Mouse (Mus musculus) limb, embryonic 14.5 days (tissue): ENCODE measurements around the gene Sp100. TPM values are rescaled to one million over a fixed set of nuclear protein-coding genes. Genes with fewer than 3 reads are reported as not detected.

Experiments
- ATAC-seq: fragments of 200-750 bp; cut with Nextera tagmentation; 2 replicates; pipeline ENCODE4 v1.8.0; 2017; ENCODE audit warnings: low read depth, moderate number of reproducible peaks, moderate TSS enrichment; ENCODE audit not compliant: low FRiP score
- DNase-seq: peaks from one replicate; pipeline ENCODE4 v3.0.0-alpha.2; 2015; ENCODE audit warnings: low spot score
- H3K27ac ChIP-seq: fragments of 300-500 bp; sonication (generic); replicated peaks from 2 replicates; pipeline ENCODE4 v1.5.1; 2014; ENCODE audit warnings: low read depth, mild to moderate bottlenecking, low read length, moderate library complexity, mixed read lengths
- H3K27me3 ChIP-seq: fragments of 300-500 bp; sonication (generic); 2 replicates; pipeline ENCODE4 v1.6.1; 2014; ENCODE audit warnings: low read length, mixed read lengths; ENCODE audit not compliant: control insufficient read depth, insufficient read depth
- H3K36me3 ChIP-seq: fragments of 300-500 bp; sonication (generic); 2 replicates; pipeline ENCODE4 v1.6.1; 2014; ENCODE audit warnings: mild to moderate bottlenecking, low read length, moderate library complexity, mixed read lengths; ENCODE audit not compliant: control insufficient read depth, insufficient read depth
- H3K4me1 ChIP-seq: fragments of 300-500 bp; sonication (generic); 2 replicates; pipeline ENCODE4 v1.6.1; 2014; ENCODE audit warnings: antibody characterized with exemption, low read length, mixed read lengths; ENCODE audit not compliant: control insufficient read depth, insufficient read depth
- H3K4me2 ChIP-seq: fragments of 300-500 bp; sonication (generic); replicated peaks from 2 replicates; pipeline ENCODE4 v1.6.1; 2014; ENCODE audit warnings: low read depth, mild to moderate bottlenecking, low read length, moderate library complexity; ENCODE audit not compliant: severe bottlenecking
- H3K4me3 ChIP-seq: fragments of 300-500 bp; sonication (generic); replicated peaks from 2 replicates; pipeline ENCODE4 v1.5.1; 2014; ENCODE audit warnings: low read length
- H3K9ac ChIP-seq: fragments of 300-500 bp; sonication (generic); 2 replicates; pipeline ENCODE4 v1.6.1; 2014; ENCODE audit warnings: mild to moderate bottlenecking, low read depth, low read length, moderate library complexity; ENCODE audit not compliant: severe bottlenecking
- H3K9me3 ChIP-seq: fragments of 300-500 bp; sonication (generic); 2 replicates; pipeline ENCODE4 v1.6.1; 2016; ENCODE audit warnings: low read length; ENCODE audit not compliant: control insufficient read depth
- POLR2A ChIP-seq: fragments of 200-500 bp; IDR thresholded peaks from 2 replicates; pipeline ENCODE4 v1.8.0; 2012; ENCODE audit warnings: inconsistent platforms, mild to moderate bottlenecking, moderate library complexity, borderline replicate concordance; ENCODE audit not compliant: insufficient read depth, insufficient read length; ENCODE audit errors: extremely low read depth
- WGBS: fragments of 180-500 bp; shearing (Covaris S2); extraction: QIAGEN DNeasy Blood & Tissue Kit; methylation state at CpG from one replicate; pipeline ENCODE4 v1.1.7; 2014; 5-methylcytosine and 5-hydroxymethylcytosine counted together
- polyA plus RNA-seq, 2 experiments: library from polyadenylated mRNA; depleted of rRNA in 1 of 2; stranded (reverse) in 1 of 2; unstranded in 1 of 2; fragments of >200 nt; fragmentation: Nextera tagmentation in 1 of 2; extraction: Ambion mirVana in 1 of 2; gene quantifications; 2 replicates each; pipeline versions ENCODE4 v1.2.1 to v1.2.3; 2012 to 2014

Gene Sp100
- polyA plus RNA-seq, 2 experiments, result 0.39 to 1.2 TPM

GRCm38 (mm10) chr1:85746511-85746910 lies 96.7 kb downstream of the Sp100 start:
- Histone ChIP-seq H3K27me3 (no peaks in the 10 kb centered on the region), H3K4me3 (no peak overlapping the region), H3K36me3 (no peaks in the 10 kb centered on the region), H3K9ac (no peak overlapping the region), H3K4me2 (no peak overlapping the region), H3K4me1 (no peaks in the 10 kb centered on the region), H3K9me3 (no peaks in the 10 kb centered on the region), H3K27ac (no peak overlapping the region)
- DNase-seq (no peak), ATAC-seq (no peak)
- TF ChIP-seq POLR2A, result no peak
- 82% methylated on average over 5 of the region's 5 CpGs for WGBS

DNA sequence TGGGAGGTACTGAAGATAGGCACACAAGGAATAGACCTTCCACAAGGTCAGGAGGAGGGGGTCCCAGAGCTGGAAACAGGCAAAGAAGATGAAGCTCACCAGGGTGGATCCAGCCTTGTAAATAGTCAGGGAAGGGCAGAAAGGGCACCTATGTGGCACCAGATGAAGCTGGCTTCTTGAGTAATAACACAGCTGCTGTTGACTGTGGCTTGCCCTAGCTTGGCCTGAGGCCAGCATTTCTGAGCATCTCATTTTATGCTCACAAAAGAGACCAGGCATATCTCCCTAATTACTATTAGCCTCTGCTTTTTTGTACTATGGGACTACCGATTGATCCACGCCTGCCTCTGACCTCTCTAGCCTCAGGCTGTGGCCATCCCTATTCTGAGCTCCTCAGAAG lies 100.0 kb downstream of the Sp100 start:
- Histone ChIP-seq H3K27me3 (no peaks in the 10 kb centered on the region), H3K9me3 (no peaks in the 10 kb centered on the region), H3K4me3 (no peak overlapping the region), H3K4me1 (no peaks in the 10 kb centered on the region), H3K36me3 (no peaks in the 10 kb centered on the region), H3K4me2 (no peak overlapping the region), H3K9ac (no peak overlapping the region), H3K27ac (no peak overlapping the region)
- ATAC-seq (no peak), DNase-seq (no peak)
- 76% methylated on average over 2 of the region's 2 CpGs for WGBS
- TF ChIP-seq POLR2A, result no peak

DNA sequence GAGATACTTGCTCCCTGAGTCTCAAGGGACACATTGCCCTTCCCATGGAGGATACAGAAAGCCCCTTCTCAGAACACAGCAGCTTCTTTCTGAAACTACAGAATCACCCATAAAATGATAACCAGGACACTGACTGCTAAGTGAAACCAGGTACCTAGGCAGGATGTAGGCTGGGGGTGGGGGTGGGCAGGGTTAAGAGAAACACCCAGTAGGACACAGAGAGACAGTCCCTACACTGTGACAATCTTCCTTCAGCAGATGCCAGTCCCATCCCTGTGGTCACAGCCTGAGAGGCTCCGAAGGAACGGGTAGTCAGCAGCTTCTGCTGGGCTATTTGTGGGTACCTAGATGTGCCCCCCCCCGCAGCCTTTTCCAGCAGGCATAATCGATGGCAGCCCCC lies 100.9 kb downstream of the Sp100 start:
- no peak overlapping the region for H3K27ac ChIP-seq

GRCm38 (mm10) chr1:85751494-85751893 lies 101.7 kb downstream of the Sp100 start:
- H3K36me3 ChIP-seq, result no peaks in the 10 kb centered on the region
- H3K4me1 ChIP-seq, result no peaks in the 10 kb centered on the region
- DNase-seq (no peak), ATAC-seq (peak; percentile 23; the same call in 1 of the 2 replicates)
- no peak overlapping the region for H3K4me3 ChIP-seq
- H3K4me2 ChIP-seq, result no peak overlapping the region
- 0 out of 2 replicates have a peak overlapping the region, but pooled peaks have one; percentile 19 for H3K27ac ChIP-seq
- no peaks in the 10 kb centered on the region for H3K9me3 ChIP-seq
- no peak overlapping the region for H3K9ac ChIP-seq
- no peak for TF ChIP-seq POLR2A
- 56% methylated on average over 6 of the region's 6 CpGs for WGBS
- no peaks in the 10 kb centered on the region for H3K27me3 ChIP-seq

More for the DNA sequence above, 100.9 kb downstream of the Sp100 start:
- Histone ChIP-seq H3K9ac (no peak overlapping the region), H3K4me2 (no peak overlapping the region), H3K36me3 (no peaks in the 10 kb centered on the region), H3K4me3 (no peak overlapping the region), H3K4me1 (no peaks in the 10 kb centered on the region), H3K27me3 (no peaks in the 10 kb centered on the region), H3K9me3 (no peaks in the 10 kb centered on the region)
- WGBS, result 90% methylated on average over 4 of the region's 4 CpGs
- ATAC-seq (no peak), DNase-seq (no peak)
- no peak for TF ChIP-seq POLR2A

- ATAC-seq (no peak; the same call in 1 of the 2 replicates), DNase-seq (no peak)
- Histone ChIP-seq H3K27ac (0 out of 2 replicates have a peak overlapping the region, but pooled peaks have one; percentile 19), H3K4me3 (no peak overlapping the region), H3K9me3 (no peaks in the 10 kb centered on the region), H3K4me2 (no peak overlapping the region), H3K4me1 (no peaks in the 10 kb centered on the region), H3K27me3 (no peaks in the 10 kb centered on the region), H3K9ac (no peak overlapping the region), H3K36me3 (no peaks in the 10 kb centered on the region)
- TF ChIP-seq POLR2A, result no peak
- 71% methylated on average over 11 of the region's 11 CpGs for WGBS
Observed at GRCm38 (mm10) chr1:85751932-85752680, 102.3 kb downstream of the Sp100 start.
